Mouse (Mus musculus) hindbrain, embryonic 16.5 days (tissue): ENCODE data around the gene Dock6. TPM values are rescaled to one million over a fixed set of nuclear protein-coding genes. Genes with fewer than 3 reads are reported as not detected.
"Not testable (repeated sequence)": the region's sequence is repeated elsewhere in the genome, so short reads cannot be mapped to it uniquely, and the experiment has no call there.

Experiments
- ATAC-seq: fragments of 200-750 bp; cut with Nextera tagmentation; 2 replicates; pipeline ENCODE4 v1.8.0; 2017; ENCODE audit warnings: moderate TSS enrichment, moderate library complexity
- H3K27ac ChIP-seq: fragments of 300-500 bp; sonication (generic); 2 replicates; pipeline ENCODE4 v1.5.1; 2014; ENCODE audit warnings: low read depth, mild to moderate bottlenecking, control low read depth, low read length, moderate library complexity
- H3K27me3 ChIP-seq: fragments of 300-500 bp; sonication (generic); replicated peaks from 2 replicates; pipeline ENCODE4 v1.6.1; 2014; ENCODE audit warnings: low read length; ENCODE audit not compliant: control insufficient read depth, insufficient read depth
- H3K36me3 ChIP-seq: fragments of 300-500 bp; sonication (generic); 2 replicates; pipeline ENCODE4 v1.6.1; 2014; ENCODE audit warnings: mild to moderate bottlenecking, low read length, moderate library complexity, mixed read lengths; ENCODE audit not compliant: control insufficient read depth, insufficient read depth
- H3K4me1 ChIP-seq: fragments of 300-500 bp; sonication (generic); 2 replicates; pipeline ENCODE4 v1.6.1; 2014; ENCODE audit warnings: low read depth, low read length; ENCODE audit not compliant: control insufficient read depth, insufficient read depth
- H3K4me2 ChIP-seq: fragments of 300-500 bp; sonication (generic); 2 replicates; pipeline ENCODE4 v1.6.1; 2014; ENCODE audit warnings: mild to moderate bottlenecking, low read length, control low read depth, moderate library complexity
- H3K4me3 ChIP-seq: fragments of 300-500 bp; sonication (generic); 2 replicates; pipeline ENCODE4 v1.5.1; 2014; ENCODE audit warnings: mild to moderate bottlenecking, low read length, control low read depth, moderate library complexity
- H3K9ac ChIP-seq: fragments of 300-500 bp; sonication (generic); 2 replicates; pipeline ENCODE4 v1.6.1; 2014; ENCODE audit warnings: low read depth, mild to moderate bottlenecking, control low read depth, low read length, moderate library complexity
- H3K9me3 ChIP-seq: fragments of 300-500 bp; sonication (generic); 2 replicates; pipeline ENCODE4 v1.6.1; 2014; ENCODE audit warnings: mild to moderate bottlenecking, low read length, moderate library complexity; ENCODE audit not compliant: control insufficient read depth
- WGBS: fragments of 180-500 bp; shearing (Covaris S2); extraction: QIAGEN DNeasy Blood & Tissue Kit; methylation state at CpG from one replicate; pipeline ENCODE4 v1.1.7; 2014; 5-methylcytosine and 5-hydroxymethylcytosine counted together
- polyA plus RNA-seq: library from polyadenylated mRNA; unstranded; fragments of >200 nt; fragmentation: Nextera tagmentation; extraction: Ambion mirVana; gene quantifications from 2 replicates; pipeline ENCODE4 v1.2.1, GENCODE M21; 2015

Gene Dock6
- polyA plus RNA-seq, 1 experiment from 2014 or later = 16.0 TPM

- Histone ChIP-seq H3K4me1 (no peaks in the 10 kb centered on the region), H3K27ac (peak overlapping the region; percentile 60), H3K4me3 (no peak overlapping the region), H3K4me2 (no peak overlapping the region), H3K9me3 (no peaks in the 10 kb centered on the region; the same call in 1 of the 2 replicates), H3K27me3 (no peaks in the 10 kb centered on the region), H3K36me3 (no peaks in the 10 kb centered on the region), H3K9ac (no peak overlapping the region)
- ATAC-seq = no peak
- WGBS = 72% methylated on average over 5 of the region's 5 CpGs
Observed at GRCm38 (mm10) chr9:21865673-21866398, 13.4 kb upstream of the Dock6 start.

DNA sequence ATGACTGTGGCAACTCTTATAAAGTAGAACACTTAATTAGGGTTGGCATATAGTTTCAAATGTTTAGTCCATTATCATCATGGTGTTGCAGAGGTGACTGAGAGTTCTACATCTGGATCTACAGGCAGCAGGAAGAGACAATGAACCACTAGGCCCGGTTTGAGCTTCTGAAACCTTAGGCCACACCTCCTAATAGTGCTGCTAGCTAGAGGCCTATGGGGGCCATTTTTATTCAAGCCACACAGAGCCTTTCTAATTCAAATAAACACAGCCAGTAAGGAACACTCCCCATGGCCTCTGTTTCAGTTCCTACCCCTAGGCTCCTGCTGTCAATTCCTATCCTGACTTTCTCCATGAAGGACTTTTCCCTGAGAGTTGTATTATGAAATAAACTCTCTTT, 9.7 kb upstream of the Dock6 start:
- no peaks in the 10 kb centered on the region for H3K27me3 ChIP-seq
- WGBS = 80% methylated on average over 1 of the region's 1 CpGs
- H3K4me3 ChIP-seq = no peak overlapping the region
- no peaks in the 10 kb centered on the region for H3K36me3 ChIP-seq
- no peak overlapping the region for H3K4me2 ChIP-seq
- no peaks in the 10 kb centered on the region for H3K4me1 ChIP-seq
- no peaks in the 10 kb centered on the region; the same call in 1 of the 2 replicates for H3K9me3 ChIP-seq
- H3K9ac ChIP-seq = no peak overlapping the region
- H3K27ac ChIP-seq = no peak overlapping the region
- ATAC-seq = no peak

DNA sequence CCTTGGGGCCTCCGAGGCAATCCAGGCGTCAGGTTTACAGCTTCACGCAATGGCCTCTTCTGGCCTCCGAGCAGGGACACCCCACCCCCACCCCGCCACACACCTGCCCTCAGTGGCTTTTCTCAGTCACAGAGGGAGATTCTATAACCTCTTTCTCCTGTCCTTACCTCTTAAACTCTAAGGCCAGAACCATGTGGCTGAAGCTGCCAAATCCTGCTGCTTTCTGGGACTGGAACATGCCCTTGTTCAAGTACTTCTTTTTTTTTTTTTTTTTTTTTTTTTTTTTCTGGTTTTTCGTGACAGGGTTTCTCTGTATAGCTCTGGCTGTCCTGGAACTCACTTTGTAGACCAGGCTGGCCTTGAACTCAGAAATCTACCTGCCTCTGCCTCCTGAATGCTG, 7.9 kb upstream of the Dock6 start:
- not testable (repeated sequence) for H3K36me3 ChIP-seq, H3K27me3 ChIP-seq, H3K27ac ChIP-seq, H3K4me3 ChIP-seq, H3K4me2 ChIP-seq, H3K9me3 ChIP-seq, H3K9ac ChIP-seq, ATAC-seq, H3K4me1 ChIP-seq
- 62% methylated on average over 6 of the region's 6 CpGs for WGBS

GRCm38 (mm10) chr9:21859606-21860005, 7.2 kb upstream of the Dock6 start:
- Histone ChIP-seq H3K4me3 (no peak overlapping the region), H3K4me1 (no peaks in the 10 kb centered on the region), H3K9ac (no peak overlapping the region), H3K27me3 (no peaks in the 10 kb centered on the region), H3K4me2 (no peak overlapping the region), H3K9me3 (no peaks in the 10 kb centered on the region; the same call in 1 of the 2 replicates), H3K36me3 (no peaks in the 10 kb centered on the region), H3K27ac (no peak overlapping the region)
- WGBS = 88% methylated on average over 3 of the region's 3 CpGs
- ATAC-seq = no peak

- Histone ChIP-seq H3K9ac (no peak overlapping the region), H3K27me3 (no peaks in the 10 kb centered on the region), H3K4me3 (no peak overlapping the region), H3K4me1 (no peaks in the 10 kb centered on the region), H3K27ac (no peak overlapping the region), H3K9me3 (no peaks in the 10 kb centered on the region; the same call in 1 of the 2 replicates), H3K4me2 (no peak overlapping the region), H3K36me3 (no peaks in the 10 kb centered on the region)
- 79% methylated on average over 6 of the region's 6 CpGs for WGBS
- ATAC-seq = no peak
Observed at GRCm38 (mm10) chr9:21858084-21858483, 5.6 kb upstream of the Dock6 start.

DNA sequence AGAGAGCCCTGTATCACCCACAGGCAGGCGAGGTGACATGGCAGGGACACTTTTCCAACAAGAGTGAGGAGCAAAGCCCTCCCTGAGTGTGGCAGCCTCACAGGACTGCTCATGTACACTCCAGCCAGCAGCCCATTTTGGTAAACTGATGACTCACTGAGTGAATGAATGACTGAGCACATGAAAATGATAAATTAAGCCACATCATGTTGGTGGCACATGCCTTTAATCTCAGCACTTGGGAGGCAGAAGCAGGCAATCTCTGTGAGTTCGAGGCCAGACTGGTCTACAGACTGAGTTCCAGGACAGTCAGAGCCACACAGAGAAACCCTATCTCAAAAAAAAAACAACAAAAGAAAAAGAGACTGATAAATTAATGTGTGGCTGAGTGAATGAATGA, 5.1 kb upstream of the Dock6 start:
- Histone ChIP-seq H3K4me1 (no peaks in the 10 kb centered on the region), H3K9me3 (no peaks in the 10 kb centered on the region; the same call in 1 of the 2 replicates), H3K9ac (no peak overlapping the region), H3K36me3 (no peaks in the 10 kb centered on the region), H3K4me2 (no peak overlapping the region), H3K27me3 (no peaks in the 10 kb centered on the region), H3K27ac (no peak overlapping the region), H3K4me3 (no peak overlapping the region)
- ATAC-seq = no peak
- 80% methylated on average over 2 of the region's 2 CpGs for WGBS

- WGBS = 84% methylated on average over 6 of the region's 6 CpGs
- no peaks in the 10 kb centered on the region for H3K9me3 ChIP-seq
- H3K4me1 ChIP-seq = peaks cover 3% of the 10 kb centered on the region; the same call in 1 of the 2 replicates
- H3K36me3 ChIP-seq = no peaks in the 10 kb centered on the region
- no peak for ATAC-seq
- H3K4me2 ChIP-seq = no peak overlapping the region
- H3K27me3 ChIP-seq = no peaks in the 10 kb centered on the region
- no peak overlapping the region for H3K4me3 ChIP-seq
- H3K27ac ChIP-seq = no peak overlapping the region
- no peak overlapping the region for H3K9ac ChIP-seq
Observed at GRCm38 (mm10) chr9:21854894-21855293, 2.5 kb upstream of the Dock6 start.

DNA sequence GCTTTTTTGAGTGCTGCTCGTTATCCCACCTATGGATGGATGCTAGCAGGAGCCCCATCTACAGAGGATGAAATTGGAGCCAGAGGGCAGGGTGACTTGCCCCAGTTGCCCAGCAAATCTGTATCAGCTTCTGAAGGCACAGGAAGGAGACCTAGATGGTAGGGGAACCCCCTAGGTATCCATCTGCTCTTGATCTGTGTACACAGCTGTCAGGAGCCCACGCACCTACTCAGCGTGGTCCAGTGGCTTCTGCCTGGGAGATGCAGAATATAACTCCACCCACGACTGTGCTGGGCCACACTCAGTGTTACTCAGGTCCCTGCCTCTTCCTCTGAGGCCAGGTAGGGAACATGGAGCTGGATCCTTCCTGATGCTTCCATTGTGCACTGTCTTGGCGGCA, 1.5 kb upstream of the Dock6 start:
- ATAC-seq = no peak
- no peak overlapping the region for H3K27ac ChIP-seq
- H3K9me3 ChIP-seq = no peaks in the 10 kb centered on the region
- H3K4me1 ChIP-seq = peaks cover 3% of the 10 kb centered on the region; the same call in 1 of the 2 replicates
- H3K4me3 ChIP-seq = no peak overlapping the region
- 73% methylated on average over 5 of the region's 5 CpGs for WGBS
- no peaks in the 10 kb centered on the region for H3K27me3 ChIP-seq
- no peak overlapping the region for H3K9ac ChIP-seq
- H3K4me2 ChIP-seq = no peak overlapping the region
- no peaks in the 10 kb centered on the region for H3K36me3 ChIP-seq

DNA sequence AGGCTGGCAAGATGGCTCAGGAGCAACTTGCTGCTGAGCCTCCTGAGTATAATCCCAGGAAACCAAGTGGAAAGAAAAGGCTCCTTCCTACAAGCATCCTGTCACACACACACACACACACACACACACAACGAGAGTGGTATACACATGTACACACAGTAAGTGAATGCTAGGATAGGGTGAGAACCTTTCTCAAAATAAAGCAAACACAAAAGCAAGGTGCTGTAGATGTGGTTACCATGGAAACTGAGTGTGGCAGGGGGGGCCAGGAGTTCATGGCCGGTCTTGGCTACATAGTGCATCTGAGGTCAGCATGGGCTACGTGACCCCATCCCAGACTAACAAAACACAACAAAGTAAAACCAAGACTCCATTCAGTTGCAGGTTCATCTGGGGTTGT, 1.4 kb downstream of the Dock6 start:
- 71% methylated on average over 3 of the region's 3 CpGs for WGBS

More for the DNA sequence above, 1.4 kb downstream of the Dock6 start:
- no peaks in the 10 kb centered on the region for H3K27me3 ChIP-seq
- H3K9ac ChIP-seq = no peak overlapping the region
- H3K4me3 ChIP-seq = no peak overlapping the region
- no peaks in the 10 kb centered on the region for H3K36me3 ChIP-seq
- H3K4me1 ChIP-seq = peaks cover 3% of the 10 kb centered on the region; the same call in 1 of the 2 replicates
- no peak overlapping the region for H3K27ac ChIP-seq
- no peaks in the 10 kb centered on the region for H3K9me3 ChIP-seq
- H3K4me2 ChIP-seq = peak overlapping the region; percentile 8
- no peak for ATAC-seq
